Mouse (Mus musculus) MEL (cell line): ENCODE results near the gene Lsamp.

Experiments used
- CTCF ChIP-seq, 3 experiments: IDR thresholded peaks in 2 of 3; conservative IDR thresholded peaks in 1 of 3; 2 replicates each; pipeline ENCODE4 v1.5.1; 2011 to 2012; ENCODE audit warnings: low read length in 3 of 3, low read depth in 2 of 3, mild to moderate bottlenecking in 2 of 3, improper control_type of control experiment in 1 of 3, inconsistent platforms in 1 of 3, mixed read lengths in 1 of 3, moderate library complexity in 1 of 3; ENCODE audit not compliant: control insufficient read depth in 1 of 3, insufficient read depth in 1 of 3, poor library complexity in 1 of 3, severe bottlenecking in 1 of 3
- E2F4 ChIP-seq: IDR thresholded peaks from 2 replicates; pipeline ENCODE4 v1.6.1; 2011; ENCODE audit warnings: low read depth, low read length, improper control_type of control experiment, borderline replicate concordance
- ELF1 ChIP-seq: IDR thresholded peaks from 2 replicates; pipeline ENCODE4 v1.6.1; 2014; ENCODE audit warnings: low read depth, mild to moderate bottlenecking, inconsistent platforms, low read length, improper control_type of control experiment, moderate library complexity
- EP300 ChIP-seq, 2 experiments: IDR thresholded peaks; 2 replicates each; pipeline ENCODE4 v1.6.1; 2011; ENCODE audit warnings: improper control_type of control experiment in 2 of 2, low read length in 2 of 2, low read depth in 1 of 2, mild to moderate bottlenecking in 1 of 2
- JUND ChIP-seq: IDR thresholded peaks from 2 replicates; pipeline ENCODE4 v1.6.1; 2011; ENCODE audit warnings: low read depth, mild to moderate bottlenecking, improper control_type of control experiment, low read length
- KAT2A ChIP-seq: conservative IDR thresholded peaks from 2 replicates; pipeline ENCODE4 v1.6.1; 2012; ENCODE audit warnings: low read depth, low read length, improper control_type of control experiment, inconsistent platforms
- MAFK ChIP-seq: IDR thresholded peaks from 2 replicates; pipeline ENCODE4 v1.6.1; 2011; ENCODE audit warnings: low read depth, mild to moderate bottlenecking, low read length, improper control_type of control experiment, borderline replicate concordance
- MAX ChIP-seq: IDR thresholded peaks from 2 replicates; pipeline ENCODE4 v1.6.1; 2011; ENCODE audit warnings: low read length, improper control_type of control experiment
- POLR2A ChIP-seq, 2 experiments: IDR thresholded peaks; 2 replicates each; pipeline ENCODE4 v1.6.1; 2011 to 2012; ENCODE audit warnings: low read length in 2 of 2, mild to moderate bottlenecking in 2 of 2, control low read depth in 1 of 2, improper control_type of control experiment in 1 of 2, low read depth in 1 of 2, moderate library complexity in 1 of 2; ENCODE audit not compliant: control insufficient read depth in 1 of 2, insufficient read depth in 1 of 2, poor library complexity in 1 of 2

- no peak for TF ChIP-seq E2F4
- no peak for TF ChIP-seq POLR2A (IDR thresholded peaks at IDR 0.05; ENCODE audit: control insufficient read depth in 1 of 2, insufficient read depth in 1 of 2, low read depth in 1 of 2, low read length in 2 of 2, poor library complexity in 1 of 2)
- no peak for TF ChIP-seq EP300 (IDR thresholded peaks at IDR 0.05; ENCODE audit: low read depth in 1 of 2, low read length in 2 of 2)
- TF ChIP-seq MAX = no peak
- no peak for TF ChIP-seq CTCF (IDR thresholded peaks at IDR 0.05 in 2 of 3, conservative IDR thresholded peaks at IDR 0.05 in 1 of 3; ENCODE audit: control insufficient read depth in 1 of 3, insufficient read depth in 1 of 3, low read depth in 2 of 3, low read length in 3 of 3, poor library complexity in 1 of 3, severe bottlenecking in 1 of 3)
- no peak for TF ChIP-seq ELF1
- TF ChIP-seq JUND = no peak
- TF ChIP-seq MAFK = no peak
- no peak for TF ChIP-seq KAT2A
Observed at GRCm38 (mm10) chr16:40104329-40104728, 120.2 kb downstream of the Lsamp start.
